Mouse (Mus musculus) hindbrain, postnatal 0 days (tissue): ENCODE measurements around the gene Cfap299. TPM values are rescaled to one million over a fixed set of nuclear protein-coding genes. Genes with fewer than 3 reads are reported as not detected.

Source experiments
- ATAC-seq: fragments of 200-750 bp; cut with Nextera tagmentation; 2 replicates; pipeline ENCODE4 v1.8.0; 2017; ENCODE audit warnings: mild to moderate bottlenecking, moderate TSS enrichment, moderate library complexity
- DNase-seq: peaks from one replicate; pipeline ENCODE4 v3.0.0-alpha.2; 2015; ENCODE audit warnings: low spot score
- H3K27ac ChIP-seq: fragments of 300-500 bp; sonication (generic); 2 replicates; pipeline ENCODE4 v1.5.1; 2014; ENCODE audit warnings: mild to moderate bottlenecking
- H3K27me3 ChIP-seq: fragments of 300-500 bp; sonication (generic); 2 replicates; pipeline ENCODE4 v1.6.1; 2014; ENCODE audit warnings: low read length, mixed read lengths; ENCODE audit not compliant: insufficient read depth
- H3K36me3 ChIP-seq: fragments of 300-500 bp; sonication (generic); 2 replicates; pipeline ENCODE4 v1.6.1; 2014; ENCODE audit warnings: low read length, mixed read lengths; ENCODE audit not compliant: insufficient read depth
- H3K4me1 ChIP-seq: fragments of 300-500 bp; sonication (generic); 2 replicates; pipeline ENCODE4 v1.6.1; 2014; ENCODE audit warnings: antibody characterized with exemption, low read length, mixed read lengths; ENCODE audit not compliant: insufficient read depth
- H3K4me2 ChIP-seq: fragments of 300-500 bp; sonication (generic); 2 replicates; pipeline ENCODE4 v1.6.1; 2014; ENCODE audit warnings: low read depth, mild to moderate bottlenecking, low read length, moderate library complexity, mixed read lengths
- H3K4me3 ChIP-seq: fragments of 300-500 bp; sonication (generic); 2 replicates; pipeline ENCODE4 v1.5.1; 2014; ENCODE audit warnings: low read length
- H3K9ac ChIP-seq: fragments of 300-500 bp; sonication (generic); replicated peaks from 2 replicates; pipeline ENCODE4 v1.6.1; 2014; ENCODE audit warnings: mild to moderate bottlenecking, low read length, moderate library complexity, mixed read lengths
- H3K9me3 ChIP-seq: fragments of 300-500 bp; sonication (generic); 2 replicates; pipeline ENCODE4 v1.6.1; 2016; ENCODE audit warnings: low read length, mixed read lengths
- CTCF ChIP-seq: IDR thresholded peaks from 2 replicates; pipeline ENCODE4 v1.5.1; 2016; ENCODE audit warnings: antibody characterized with exemption, control low read depth, low read depth
- WGBS: fragments of 180-500 bp; shearing (Covaris S2); extraction: QIAGEN DNeasy Blood & Tissue Kit; methylation state at CpG from one replicate; pipeline ENCODE4 v1.1.7; 2014; 5-methylcytosine and 5-hydroxymethylcytosine counted together
- polyA plus RNA-seq: library from polyadenylated mRNA; unstranded; fragments of >200 nt; fragmentation: Nextera tagmentation; extraction: Ambion mirVana; gene quantifications from 2 replicates; pipeline ENCODE4 v1.2.1, GENCODE M21; 2015
- total RNA-seq: library from RNA; depleted of rRNA; stranded (reverse); fragments of >200 nt; gene quantifications from 2 replicates; pipeline ENCODE4 v1.2.3, GENCODE M21; 2014

Gene Cfap299
- total and polyA plus RNA-seq, 2 experiments from 2014 or later, result 1.0 to 2.3 TPM

- Histone ChIP-seq H3K27me3 (no peaks in the 10 kb centered on the region), H3K4me3 (no peak overlapping the region), H3K4me1 (no peaks in the 10 kb centered on the region), H3K9ac (no peak overlapping the region), H3K9me3 (no peaks in the 10 kb centered on the region), H3K27ac (no peak overlapping the region), H3K36me3 (no peaks in the 10 kb centered on the region), H3K4me2 (no peak overlapping the region)
- WGBS, result 88% methylated on average over 4 of the region's 4 CpGs
- DNase-seq (no peak), ATAC-seq (no peak)
- TF ChIP-seq CTCF, result no peak
Observed at GRCm38 (mm10) chr5:98470052-98470451, 140.9 kb downstream of the Cfap299 start.

- H3K27me3 ChIP-seq, result no peaks in the 10 kb centered on the region
- ATAC-seq, result no peak
- no peaks in the 10 kb centered on the region for H3K36me3 ChIP-seq
- no peak overlapping the region for H3K4me2 ChIP-seq
- no peak for DNase-seq
- H3K9ac ChIP-seq, result no peak overlapping the region
- H3K9me3 ChIP-seq, result no peaks in the 10 kb centered on the region
- WGBS, result 73% methylated on average over 3 of the region's 3 CpGs
- H3K4me3 ChIP-seq, result no peak overlapping the region
- no peaks in the 10 kb centered on the region for H3K4me1 ChIP-seq
- no peak for TF ChIP-seq CTCF
- H3K27ac ChIP-seq, result no peak overlapping the region
Observed at GRCm38 (mm10) chr5:98476539-98476938, 147.4 kb downstream of the Cfap299 start.

GRCm38 (mm10) chr5:98477261-98477660 lies 148.2 kb downstream of the Cfap299 start:
- Histone ChIP-seq H3K27ac (no peak overlapping the region), H3K36me3 (no peaks in the 10 kb centered on the region), H3K9me3 (no peaks in the 10 kb centered on the region), H3K4me2 (no peak overlapping the region), H3K4me3 (no peak overlapping the region), H3K4me1 (no peaks in the 10 kb centered on the region), H3K27me3 (no peaks in the 10 kb centered on the region), H3K9ac (no peak overlapping the region)
- ATAC-seq, result no peak
- WGBS, result 82% methylated on average over 8 of the region's 8 CpGs
- no peak for TF ChIP-seq CTCF
- DNase-seq, result no peak

GRCm38 (mm10) chr5:98483507-98483906 lies 154.4 kb downstream of the Cfap299 start:
- DNase-seq, result no peak
- no peak for ATAC-seq
- Histone ChIP-seq H3K4me3 (no peak overlapping the region), H3K4me1 (no peaks in the 10 kb centered on the region), H3K27me3 (no peaks in the 10 kb centered on the region), H3K36me3 (no peaks in the 10 kb centered on the region), H3K9ac (no peak overlapping the region), H3K4me2 (no peak overlapping the region), H3K9me3 (no peaks in the 10 kb centered on the region), H3K27ac (no peak overlapping the region)
- 73% methylated on average over 5 of the region's 5 CpGs for WGBS
- TF ChIP-seq CTCF, result no peak

- no peak overlapping the region for H3K9ac ChIP-seq
- TF ChIP-seq CTCF, result no peak
- ATAC-seq (no peak), DNase-seq (no peak)
- no peaks in the 10 kb centered on the region for H3K9me3 ChIP-seq
- H3K4me2 ChIP-seq, result no peak overlapping the region
- no peak overlapping the region for H3K4me3 ChIP-seq
- no peaks in the 10 kb centered on the region for H3K36me3 ChIP-seq
- WGBS, result 89% methylated on average over 1 of the region's 1 CpGs
- H3K27me3 ChIP-seq, result no peaks in the 10 kb centered on the region
- H3K4me1 ChIP-seq, result no peaks in the 10 kb centered on the region
- H3K27ac ChIP-seq, result no peak overlapping the region
Observed at GRCm38 (mm10) chr5:98485189-98485588, 156.1 kb downstream of the Cfap299 start.

DNA sequence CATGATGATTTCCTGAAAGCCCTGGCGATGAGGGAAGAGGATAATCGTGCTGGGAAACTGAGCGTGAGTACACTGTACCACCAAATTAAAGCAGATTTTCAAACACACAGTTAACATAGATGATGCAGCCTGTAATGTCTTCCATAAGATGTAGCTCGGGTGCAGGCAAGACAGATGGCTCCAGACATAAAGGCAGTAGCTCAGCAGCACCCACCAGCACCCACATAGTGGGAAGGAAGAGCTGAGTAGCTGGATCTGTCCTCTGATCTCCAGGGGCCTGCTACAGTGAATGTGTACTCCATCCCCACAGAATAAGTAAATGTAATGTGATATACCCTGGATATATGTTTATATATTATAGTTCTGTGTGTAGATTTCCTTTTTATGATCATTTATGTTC lies 169.2 kb downstream of the Cfap299 start:
- H3K4me3 ChIP-seq, result no peak overlapping the region

GRCm38 (mm10) chr5:98516214-98516613 lies 187.1 kb downstream of the Cfap299 start:
- Histone ChIP-seq H3K9ac (no peak overlapping the region), H3K4me1 (no peaks in the 10 kb centered on the region), H3K4me3 (no peak overlapping the region), H3K36me3 (no peaks in the 10 kb centered on the region), H3K27me3 (no peaks in the 10 kb centered on the region), H3K9me3 (no peaks in the 10 kb centered on the region), H3K27ac (no peak overlapping the region), H3K4me2 (no peak overlapping the region)
- DNase-seq (no peak), ATAC-seq (no peak)
- TF ChIP-seq CTCF, result no peak
- WGBS, result 70% methylated on average over 7 of the region's 7 CpGs

More for the DNA sequence above, 169.2 kb downstream of the Cfap299 start:
- Histone ChIP-seq H3K36me3 (no peaks in the 10 kb centered on the region), H3K27ac (no peak overlapping the region), H3K4me1 (no peaks in the 10 kb centered on the region), H3K4me2 (no peak overlapping the region), H3K9me3 (no peaks in the 10 kb centered on the region), H3K27me3 (no peaks in the 10 kb centered on the region), H3K9ac (no peak overlapping the region)
- DNase-seq (no peak), ATAC-seq (no peak)
- TF ChIP-seq CTCF, result no peak
- WGBS, result 79% methylated on average over 4 of the region's 4 CpGs

- no peak overlapping the region for H3K27ac ChIP-seq
- no peak overlapping the region for H3K9ac ChIP-seq
- H3K27me3 ChIP-seq, result no peaks in the 10 kb centered on the region
- no peak overlapping the region for H3K4me2 ChIP-seq
- H3K9me3 ChIP-seq, result no peaks in the 10 kb centered on the region
- WGBS, result 87% methylated on average over 2 of the region's 2 CpGs
- H3K4me3 ChIP-seq, result no peak overlapping the region
- no peak for TF ChIP-seq CTCF
- H3K4me1 ChIP-seq, result no peaks in the 10 kb centered on the region
- ATAC-seq (no peak), DNase-seq (no peak)
- H3K36me3 ChIP-seq, result no peaks in the 10 kb centered on the region
Observed at GRCm38 (mm10) chr5:98520118-98520517, 191.0 kb downstream of the Cfap299 start.
